Mouse (Mus musculus) urinary bladder, postnatal 10 days (tissue): ENCODE measurements around the gene Med8.
A peak's percentile ranks its signal among the peaks of the same experiment; 100 is the strongest.

Experiments used
- DNase-seq: peaks from one replicate; pipeline ENCODE4 v3.0.0; 2022; ENCODE audit warnings: low spot score

The Med8 gene

GRCm38 (mm10) chr4:118415779-118416178, 6.6 kb downstream of the Med8 start:
- no peak for DNase-seq

GRCm38 (mm10) chr4:118416329-118416728, 7.2 kb downstream of the Med8 start:
- no peak for DNase-seq

DNA sequence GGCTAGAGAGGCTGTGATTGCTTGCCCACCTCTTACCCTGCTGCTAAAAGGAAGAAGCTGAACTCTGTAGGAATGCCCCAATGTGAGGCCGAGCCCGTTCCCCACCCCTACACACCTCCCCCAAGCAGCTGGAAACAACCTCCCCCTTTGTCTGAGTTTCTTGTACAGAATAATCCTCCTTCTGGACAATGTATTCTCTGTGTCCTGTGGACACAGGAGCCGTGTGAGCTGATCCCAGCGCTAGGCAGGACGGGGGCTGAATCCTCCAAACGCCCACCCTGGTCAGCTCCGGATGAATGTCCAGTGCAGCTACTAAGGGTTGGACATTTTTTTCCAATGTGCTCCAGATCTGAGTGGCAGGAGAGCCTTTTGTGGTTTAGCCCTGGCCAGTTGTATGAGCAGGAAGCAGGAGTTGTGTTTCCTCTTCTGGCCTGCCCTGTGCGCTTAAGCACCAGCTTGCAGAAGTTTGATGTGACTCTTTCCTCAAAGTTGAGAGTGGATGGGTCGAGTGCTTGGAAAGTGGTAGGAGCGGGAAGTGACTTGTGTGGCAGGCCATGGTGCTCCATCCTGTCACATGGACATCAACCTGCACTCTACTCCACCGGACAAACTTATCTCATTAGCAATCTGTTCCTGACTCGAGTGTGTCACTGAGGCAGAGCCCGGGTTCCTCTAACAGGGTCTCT, 8.1 kb downstream of the Med8 start:
- DNase-seq = no peak

DNA sequence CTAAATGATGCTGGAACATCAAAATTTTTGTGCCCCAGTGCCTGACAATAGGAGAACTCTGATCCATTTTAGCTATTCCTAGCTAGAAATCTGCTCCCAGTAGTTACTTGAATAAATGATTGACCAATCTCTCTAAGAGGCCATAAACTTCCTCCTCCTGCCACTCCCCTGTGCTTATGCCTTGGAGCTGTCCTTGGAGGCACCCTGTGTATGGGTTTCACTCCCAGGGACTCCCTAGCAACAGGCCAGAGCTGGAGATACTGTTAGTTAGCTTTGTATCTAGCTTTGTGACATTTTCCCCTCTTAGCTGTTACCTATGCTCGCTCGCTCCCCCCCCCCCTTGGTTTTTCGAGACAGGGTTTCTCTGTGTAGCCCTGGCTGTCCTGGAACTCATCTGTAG, 12.2 kb downstream of the Med8 start:
- DNase-seq = no peak

DNA sequence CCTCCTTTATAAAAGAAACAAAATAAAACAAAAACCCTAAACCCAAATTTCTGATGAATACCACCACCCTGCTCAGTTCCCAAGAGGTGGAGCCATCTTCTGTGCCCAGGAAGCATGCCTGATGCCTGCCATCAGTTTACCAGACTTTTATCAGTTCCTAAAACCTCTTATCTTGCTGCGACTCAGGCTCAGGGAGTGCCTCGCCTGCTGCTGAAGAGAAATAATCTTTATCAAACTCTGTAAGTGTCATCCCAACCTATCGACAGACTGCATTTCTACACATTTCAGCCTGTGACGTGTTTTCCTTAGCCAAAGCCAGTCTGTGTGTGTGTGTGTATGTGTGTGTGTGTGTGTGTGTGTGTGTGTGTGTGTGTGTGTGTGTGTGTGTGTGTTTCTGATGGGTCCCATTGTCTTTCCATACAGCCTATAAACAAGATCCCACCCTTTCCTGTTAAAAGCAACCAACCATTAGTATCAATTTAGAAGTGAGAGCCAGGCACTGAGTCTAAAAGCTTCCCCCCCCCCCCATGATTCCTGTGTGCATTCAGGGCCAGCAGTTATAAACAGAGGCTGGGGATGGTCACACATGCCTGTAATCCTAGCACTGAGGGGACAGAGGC, 15.5 kb downstream of the Med8 start:
- DNase-seq = no peak

GRCm38 (mm10) chr4:118425374-118425773, 16.2 kb downstream of the Med8 start:
- DNase-seq = no peak

DNA sequence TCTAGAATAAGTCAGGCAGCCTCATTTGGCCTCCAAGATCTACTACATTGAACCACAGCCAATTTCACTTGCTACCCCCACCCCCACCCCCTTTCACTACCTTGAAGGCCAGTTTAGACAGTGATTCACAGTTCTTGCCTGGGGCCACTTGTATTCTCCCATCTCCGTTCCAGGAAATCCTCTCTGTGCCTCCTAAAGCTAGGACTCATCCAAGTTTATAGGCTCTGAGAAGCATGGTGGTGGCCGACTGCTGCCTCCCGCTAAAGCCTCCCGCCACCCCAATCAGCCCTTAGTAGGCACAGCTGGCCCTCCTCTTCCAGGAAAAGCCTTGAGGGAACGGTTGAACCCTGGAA, 18.3 kb downstream of the Med8 start:
- DNase-seq = no peak

GRCm38 (mm10) chr4:118427768-118428451, 18.8 kb downstream of the Med8 start, which contains the start of gene Elovl1:
TSS of gene Elovl1 (plus strand) at chr4:118428093.
- DNase-seq = peak; percentile 72

DNA sequence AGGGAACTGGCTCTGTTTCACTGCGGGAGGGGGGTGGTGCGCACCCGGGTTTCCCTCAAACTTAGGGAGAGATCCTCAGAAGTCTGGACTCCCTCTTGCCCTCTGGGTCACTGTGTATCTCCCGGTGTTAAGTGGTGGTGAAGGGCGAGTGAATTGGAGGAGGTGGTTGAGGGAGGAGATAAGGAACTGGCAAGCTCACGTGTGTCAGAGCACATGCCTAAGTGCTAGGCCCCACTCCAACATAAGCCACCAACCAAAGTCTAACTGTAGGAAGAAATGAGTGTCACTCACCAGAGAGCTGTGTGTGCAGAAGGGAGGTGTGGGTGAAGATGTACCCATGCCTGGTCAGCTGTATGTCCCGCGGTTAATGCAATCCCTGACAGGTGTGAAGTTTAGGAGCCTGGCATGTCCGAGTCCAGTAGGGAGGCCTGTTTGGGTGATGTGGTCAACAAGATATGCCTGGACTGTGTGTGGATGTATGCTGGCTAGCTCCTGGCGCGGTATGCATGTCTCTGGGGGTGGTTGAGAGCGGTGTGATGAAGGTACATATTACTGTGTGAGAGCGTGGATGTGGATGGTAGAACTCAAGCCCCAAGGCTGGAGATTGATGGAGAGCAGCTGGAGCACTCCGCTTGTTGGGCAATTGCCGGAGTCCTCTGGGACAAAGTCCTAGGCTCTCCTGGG, 19.5 kb downstream of the Med8 start:
- no peak for DNase-seq

GRCm38 (mm10) chr4:118429215-118429895, 20.2 kb downstream of the Med8 start:
- DNase-seq = no peak

GRCm38 (mm10) chr4:118432332-118432731, 23.2 kb downstream of the Med8 start:
- DNase-seq = no peak

DNA sequence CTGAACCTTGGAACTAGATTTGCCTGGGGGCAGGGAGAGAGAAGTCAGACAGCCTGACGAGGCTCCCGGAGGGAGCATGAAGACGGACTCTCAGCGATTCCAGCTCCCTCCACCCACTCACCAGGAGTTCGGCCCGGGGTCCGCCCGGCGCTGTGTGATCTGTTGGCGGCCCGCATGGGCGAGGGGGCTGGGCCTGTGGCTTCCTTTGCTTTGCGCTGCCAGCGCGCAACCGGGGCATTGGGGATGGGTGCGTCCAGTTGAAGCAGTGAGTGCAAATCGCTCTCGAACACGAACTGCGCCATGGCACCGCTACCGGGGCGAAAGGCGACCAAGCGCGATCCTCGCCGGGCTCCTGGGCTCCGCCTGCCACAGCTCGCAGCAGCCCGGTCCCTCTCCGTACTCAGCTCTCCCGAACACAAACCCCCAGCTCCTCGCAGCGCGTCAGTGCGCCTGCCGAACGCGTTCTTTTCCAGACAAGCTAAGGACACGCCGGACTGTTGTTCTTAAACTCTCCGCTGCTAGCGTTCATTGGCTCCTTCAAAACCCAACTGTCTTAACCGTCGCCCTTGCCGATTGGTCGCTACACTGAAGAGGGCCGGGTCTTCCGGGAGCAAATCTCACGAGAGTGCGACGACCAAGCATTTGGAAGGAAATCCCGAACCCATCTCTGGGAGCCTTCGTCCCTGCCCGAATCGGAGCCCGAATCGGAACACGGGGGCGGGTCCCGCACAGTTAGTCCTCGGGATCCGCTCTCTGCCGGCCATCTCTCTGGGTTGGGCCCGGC, 27.9 kb downstream of the Med8 start, which contains the start of gene Cdc20:
Gene Cdc20, minus strand, starts transcription at position 533 of the 784 bp plus-strand sequence.
- peak; percentile 65 for DNase-seq

DNA sequence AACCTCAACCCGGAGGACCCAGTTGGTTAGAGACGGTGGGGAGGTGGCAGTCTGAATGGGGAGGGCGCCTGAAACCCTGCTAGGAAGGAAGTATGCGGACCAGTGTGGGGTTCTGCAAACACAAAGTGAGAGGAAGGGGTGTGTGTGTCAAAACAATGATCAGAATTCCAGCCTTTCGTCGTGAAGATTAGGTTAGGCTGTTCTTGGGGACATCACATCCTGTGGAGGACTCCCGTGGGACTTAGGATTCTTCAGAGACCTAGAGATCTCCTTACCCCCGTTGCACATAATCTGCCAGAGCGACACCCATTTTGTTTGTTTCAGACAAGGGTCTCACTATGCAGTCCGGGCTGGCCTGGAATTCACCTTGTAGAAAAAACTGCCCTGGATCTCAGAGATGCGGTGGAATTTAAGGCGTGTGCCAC, 28.7 kb downstream of the Med8 start:
- DNase-seq = no peak

GRCm38 (mm10) chr4:118445088-118445487, 36.0 kb downstream of the Med8 start:
- DNase-seq = no peak

- DNase-seq = no peak
These were observed 36.8 kb downstream of the Med8 start for GRCm38 (mm10) chr4:118445781-118446414.

DNA sequence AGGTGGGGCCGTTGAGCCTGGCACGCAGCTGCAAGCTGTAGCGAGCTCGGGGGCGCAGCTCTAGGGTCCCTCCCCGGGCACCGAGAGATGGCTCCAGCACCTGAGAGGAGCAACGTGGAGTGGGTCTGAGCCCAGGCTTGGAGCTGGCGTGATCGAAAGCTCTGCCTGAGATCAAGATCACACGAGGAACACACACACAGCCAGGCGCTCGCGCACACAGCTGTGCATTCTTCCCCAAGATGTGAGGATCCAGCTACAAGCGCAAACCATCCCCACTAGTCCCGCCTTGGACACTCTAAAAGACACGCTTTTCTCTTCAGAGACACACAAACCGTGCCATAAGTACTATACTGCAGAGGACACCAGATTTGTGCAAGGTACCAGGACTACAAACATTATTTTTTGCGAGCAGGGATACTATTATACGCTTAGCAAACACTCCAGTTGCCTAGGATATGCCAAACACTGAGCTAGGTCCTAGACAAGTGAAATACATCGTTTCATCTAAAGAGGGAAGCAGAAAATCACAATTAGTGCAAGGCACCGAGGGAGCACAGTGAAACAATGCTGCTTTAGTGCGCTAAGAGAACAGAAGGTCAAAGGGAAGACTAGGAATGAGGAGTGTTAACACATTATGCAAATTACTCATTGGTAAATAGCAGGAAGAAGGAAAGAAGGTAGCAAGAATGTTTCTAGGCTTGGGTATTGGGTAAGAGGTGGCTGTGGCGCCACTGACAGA, 37.4 kb downstream of the Med8 start:
- DNase-seq = no peak

DNA sequence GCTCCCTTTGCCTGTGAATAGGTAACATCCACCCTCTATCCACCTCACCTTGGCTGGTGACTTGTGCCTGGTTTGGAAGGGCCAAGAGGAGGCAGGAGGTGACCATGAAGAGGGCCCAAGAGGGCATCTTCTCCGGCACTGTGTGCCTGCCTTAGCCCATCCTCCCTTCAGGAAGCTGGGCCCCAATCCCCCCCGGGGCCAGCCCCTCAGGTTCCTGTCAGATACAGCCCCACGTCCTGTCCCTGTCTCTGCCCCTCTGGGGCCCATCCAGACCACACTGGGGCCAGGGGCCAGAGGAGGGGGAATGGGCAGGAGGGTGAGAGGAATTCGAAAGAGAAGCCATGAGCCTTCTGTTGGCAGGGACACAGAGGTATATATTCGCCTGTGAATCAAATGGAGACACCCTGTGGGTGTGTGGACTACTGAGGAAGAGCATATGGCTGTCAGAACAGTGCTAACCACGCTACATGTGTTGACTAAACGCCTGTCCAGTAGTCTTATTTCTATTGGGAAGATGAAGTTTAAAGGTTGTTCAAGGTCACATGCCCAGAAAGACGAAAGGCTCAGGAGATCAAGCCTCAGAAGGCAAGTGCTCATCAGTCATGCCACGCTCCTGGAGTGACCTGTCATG, 48.3 kb downstream of the Med8 start, which contains the start of gene Mpl:
Gene Mpl, minus strand, starts transcription at position 169 of the 631 bp plus-strand sequence.
- no peak for DNase-seq

DNA sequence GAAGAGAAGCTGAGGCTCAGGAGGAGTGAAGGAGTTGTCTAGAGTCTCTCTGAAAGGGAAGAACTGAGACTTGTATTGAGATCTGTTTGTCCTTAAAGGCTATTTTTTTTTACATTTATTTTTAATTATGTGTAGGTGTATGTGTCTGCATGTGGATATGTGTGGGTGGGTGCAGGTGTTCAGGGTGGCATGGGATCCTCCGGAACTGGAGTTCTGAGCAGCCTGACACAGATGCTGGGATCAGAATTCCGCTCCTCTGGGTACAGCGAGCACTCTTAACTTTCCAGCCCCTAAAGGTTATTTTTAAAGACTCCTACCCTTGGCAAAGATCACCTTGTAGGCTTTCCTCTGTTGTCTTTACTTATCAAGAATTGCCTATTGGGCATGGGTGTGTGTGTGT, 55.8 kb downstream of the Med8 start:
- no peak for DNase-seq
